ENCODE assay signal across 25 mouse cellular contexts in genomic region chr14:60217616-60218015, GRCm38 (mm10). TPM values are rescaled to one million over a fixed set of nuclear protein-coding genes. Genes with fewer than 3 reads are reported as not detected.
DNase-seq lines count a peak whose midpoint lies in the region; ATAC-seq and TF ChIP-seq lines count a peak whose summit lies in the region.
"Had no signal": no experiment of that assay in that cellular context is flagged by ENCODE, and none has a peak within 500 bp of the region (broad histone marks: within the 10 kb centered on the region; RNA-seq: fewer than 3 reads in every experiment).

No protein-coding gene starts in this region.

- H3K4me3 ChIP-seq in ES-Bruce4 (ENCODE audit: low read depth, low read length) = no peak overlapping the region
- no peak overlapping the region for H3K4me3 ChIP-seq in stomach, postnatal 0 days (ENCODE audit: low read depth, low read length)
- no peak overlapping the region for H3K4me3 ChIP-seq in midbrain, embryonic 15.5 days
- no peak overlapping the region for H3K4me3 ChIP-seq in kidney, adult 2 months (ENCODE audit: insufficient read depth, low read depth, low read length)
- no peak overlapping the region for H3K4me3 ChIP-seq in midbrain, embryonic 10.5 days
- H3K4me3 ChIP-seq: embryonic facial prominence, embryonic 10.5 days; embryonic facial prominence, embryonic 12.5 days; forebrain, embryonic 13.5 days; forebrain, embryonic 15.5 days had no signal

- peaks cover 9% of the 10 kb centered on the region for H3K36me3 ChIP-seq in ES-Bruce4 (ENCODE audit: control insufficient read depth, insufficient read depth, low read length, poor library complexity, severe bottlenecking)
- peaks cover 3% of the 10 kb centered on the region; the same call in 1 of the 2 replicates for H3K36me3 ChIP-seq in stomach, postnatal 0 days (ENCODE audit: control insufficient read depth, insufficient read depth, low read length)
- H3K36me3 ChIP-seq in midbrain, embryonic 15.5 days (replicated peaks) = peaks cover 9% of the 10 kb centered on the region; the same call in 1 of the 2 replicates
- H3K36me3 ChIP-seq in kidney, adult 2 months (ENCODE audit: control insufficient read depth, insufficient read depth, low read length) = peaks cover 4% of the 10 kb centered on the region; the same call in 1 of the 2 replicates
- H3K36me3 ChIP-seq in midbrain, embryonic 10.5 days = peaks cover 57% of the 10 kb centered on the region

- no peak overlapping the region for H3K9ac ChIP-seq in ES-Bruce4 (ENCODE audit: low read depth, poor library complexity, severe bottlenecking)
- H3K9ac ChIP-seq in stomach, postnatal 0 days (ENCODE audit: low read length) = no peak overlapping the region
- H3K9ac ChIP-seq in midbrain, embryonic 15.5 days = no peak overlapping the region
- H3K9ac ChIP-seq: embryonic facial prominence, embryonic 12.5 days; forebrain, embryonic 13.5 days; forebrain, embryonic 15.5 days had no signal

- peak; percentile 54; the same call in 1 of the 2 replicates for TF ChIP-seq EP300 in ES-Bruce4 (IDR thresholded peaks at IDR 0.05; ENCODE audit: insufficient read depth, low read depth, low read length)
- TF ChIP-seq EP300 in stomach, postnatal 0 days (optimal IDR thresholded peaks at IDR 0.05) = no peak

- DNase-seq in ES-CJ7 (ENCODE audit: low read depth, low spot score) (peak; percentile 77), R1 (ENCODE audit: low read depth, low spot score) (peak; percentile 74)
- DNase-seq in stomach, postnatal 0 days (ENCODE audit: low spot score) = peak; percentile 36
- DNase-seq in kidney, adult 2 months = no peak
- no peak for DNase-seq in midbrain, embryonic 10.5 days (ENCODE audit: low spot score)
- DNase-seq: adrenal gland, adult 2 months; adrenal gland, postnatal 10 days; adrenal gland, postnatal 25 days; cerebellum, adult 11 months; cerebellum, adult 18-20 months; cerebellum, adult 8-10 months; cerebellum, adult 9-11 months; cerebellum, postnatal 14 days; cerebellum, postnatal 36 days had no signal

- H3K9me3 ChIP-seq in ES-Bruce4 (replicated peaks; ENCODE audit: control insufficient read depth, insufficient read depth, low read length, poor library complexity, severe bottlenecking) = no peaks in the 10 kb centered on the region
- no peaks in the 10 kb centered on the region for H3K9me3 ChIP-seq in stomach, postnatal 0 days (ENCODE audit: control insufficient read depth, low read length)
- H3K9me3 ChIP-seq in midbrain, embryonic 15.5 days = no peaks in the 10 kb centered on the region
- no peaks in the 10 kb centered on the region for H3K9me3 ChIP-seq in midbrain, embryonic 10.5 days (replicated peaks)
- H3K9me3 ChIP-seq: embryonic facial prominence, embryonic 10.5 days; embryonic facial prominence, embryonic 12.5 days; forebrain, embryonic 13.5 days; forebrain, embryonic 15.5 days had no signal

- no peaks in the 10 kb centered on the region for H3K27me3 ChIP-seq in ES-Bruce4 (ENCODE audit: control insufficient read depth, insufficient read depth, low read length, poor library complexity, severe bottlenecking)
- no peaks in the 10 kb centered on the region for H3K27me3 ChIP-seq in stomach, postnatal 0 days (ENCODE audit: control insufficient read depth, insufficient read depth, low read length)
- no peaks in the 10 kb centered on the region for H3K27me3 ChIP-seq in midbrain, embryonic 15.5 days (replicated peaks)
- H3K27me3 ChIP-seq in kidney, adult 2 months (replicated peaks; ENCODE audit: control insufficient read depth, insufficient read depth, low read length) = no peaks in the 10 kb centered on the region
- no peaks in the 10 kb centered on the region for H3K27me3 ChIP-seq in midbrain, embryonic 10.5 days (ENCODE audit: low read depth, poor library complexity, severe bottlenecking)
- H3K27me3 ChIP-seq: CH12.LX; embryonic facial prominence, embryonic 12.5 days; forebrain, embryonic 13.5 days; forebrain, embryonic 15.5 days had no signal

- H3K4me2 ChIP-seq in stomach, postnatal 0 days (replicated peaks; ENCODE audit: low read depth) = no peak overlapping the region
- no peak overlapping the region for H3K4me2 ChIP-seq in midbrain, embryonic 15.5 days
- H3K4me2 ChIP-seq: embryonic facial prominence, embryonic 12.5 days; forebrain, embryonic 13.5 days; forebrain, embryonic 15.5 days had no signal

- peak; percentile 18; the same call in 1 of the 2 replicates for ATAC-seq in stomach, postnatal 0 days (ENCODE audit: low FRiP score, low TSS enrichment)
- ATAC-seq in midbrain, embryonic 15.5 days (replicated peaks) = no peak
- ATAC-seq: CD4-positive, CD25-positive, alpha-beta regulatory T cell, adult 4 months; forebrain, embryonic 13.5 days; forebrain, embryonic 15.5 days had no signal

- TF ChIP-seq CTCF in ES-Bruce4 (IDR thresholded peaks at IDR 0.05; ENCODE audit: low read depth, low read length) = no peak
- no peak for TF ChIP-seq CTCF in stomach, postnatal 0 days (IDR thresholded peaks at IDR 0.05; ENCODE audit: low read depth)
- no peak for TF ChIP-seq CTCF in kidney, adult 2 months (conservative IDR thresholded peaks at IDR 0.05; ENCODE audit: insufficient read depth, insufficient read length, low read depth, low read length)

- no peak for TF ChIP-seq POLR2A in ES-Bruce4 (IDR thresholded peaks at IDR 0.05; ENCODE audit: insufficient read depth, low read length)
- TF ChIP-seq POLR2A in kidney, adult 2 months (IDR thresholded peaks at IDR 0.05; ENCODE audit: low read depth, low read length) = no peak

- peaks cover 1% of the 10 kb centered on the region for H3K4me1 ChIP-seq in ES-Bruce4 (ENCODE audit: control insufficient read depth, insufficient read depth, low read length)
- H3K4me1 ChIP-seq in stomach, postnatal 0 days (replicated peaks; ENCODE audit: control insufficient read depth, insufficient read depth) = no peaks in the 10 kb centered on the region
- no peaks in the 10 kb centered on the region for H3K4me1 ChIP-seq in midbrain, embryonic 15.5 days
- no peaks in the 10 kb centered on the region for H3K4me1 ChIP-seq in kidney, adult 2 months (ENCODE audit: control insufficient read depth, insufficient read depth, low read length)
- H3K4me1 ChIP-seq in midbrain, embryonic 10.5 days = no peaks in the 10 kb centered on the region
- H3K4me1 ChIP-seq: embryonic facial prominence, embryonic 10.5 days; embryonic facial prominence, embryonic 12.5 days; forebrain, embryonic 13.5 days; forebrain, embryonic 15.5 days had no signal

- WGBS in stomach, postnatal 0 days = 91% methylated on average over 4 of the region's 4 CpGs
- WGBS in midbrain, embryonic 15.5 days = over 99% methylated on average over 4 of the region's 4 CpGs
- WGBS in kidney, adult 2 months = 98% methylated on average over 4 of the region's 4 CpGs
- 97% methylated on average over 4 of the region's 4 CpGs for WGBS in midbrain, embryonic 10.5 days

- peak overlapping the region; percentile 63 for H3K27ac ChIP-seq in ES-Bruce4 (ENCODE audit: insufficient read depth, low read length)
- no peak overlapping the region for H3K27ac ChIP-seq in stomach, postnatal 0 days (replicated peaks)
- no peak overlapping the region for H3K27ac ChIP-seq in midbrain, embryonic 15.5 days
- H3K27ac ChIP-seq in kidney, adult 2 months (ENCODE audit: insufficient read depth, low read depth, low read length) = no peak overlapping the region
- H3K27ac ChIP-seq in midbrain, embryonic 10.5 days (replicated peaks) = no peak overlapping the region
- H3K27ac ChIP-seq: embryonic facial prominence, embryonic 10.5 days; embryonic facial prominence, embryonic 12.5 days; forebrain, embryonic 13.5 days; forebrain, embryonic 15.5 days had no signal

RNA-seq across cellular contexts. Expression of gene Atp8a2, which starts 20.6 kb away (rescaled TPM):
- 1.1 and 1.7 TPM in 2 replicates for polyA plus RNA-seq in ES-Bruce4 (2011; ENCODE audit: insufficient read depth, insufficient read length, low read depth, missing spikeins)
- polyA plus RNA-seq in stomach, postnatal 0 days (2015; fragmentation: Nextera tagmentation; extraction: Ambion mirVana) = 6.3 and 7.0 TPM in 2 replicates
- polyA plus RNA-seq in midbrain, embryonic 15.5 days (2015; fragmentation: Nextera tagmentation; extraction: Ambion mirVana) = 46.7 and 49.6 TPM in 2 replicates
- 0.24 and 0.36 TPM in 2 replicates for polyA plus RNA-seq in kidney, adult 2 months (2012; rRNA removed)
- 2.5 and 5.2 TPM in 2 replicates for polyA plus RNA-seq in midbrain, embryonic 10.5 days (2016; fragmentation: Nextera tagmentation; extraction: Ambion mirVana)

RNA-seq across cellular contexts. Expression of gene Nupl1, which starts 33.6 kb away (rescaled TPM):
- not detected in 2 replicates for polyA plus RNA-seq in ES-Bruce4 (2011; ENCODE audit: insufficient read depth, insufficient read length, low read depth, missing spikeins)
- polyA plus RNA-seq in stomach, postnatal 0 days (2015; fragmentation: Nextera tagmentation; extraction: Ambion mirVana) = 0.06 and 0.13 TPM in 2 replicates
- polyA plus RNA-seq in midbrain, embryonic 15.5 days (2015; fragmentation: Nextera tagmentation; extraction: Ambion mirVana) = 0.09 and 0.12 TPM in 2 replicates
- polyA plus RNA-seq in kidney, adult 2 months (2012; rRNA removed) = 0.06 TPM in 1 of 2 replicates, not detected in the other
- polyA plus RNA-seq in midbrain, embryonic 10.5 days (2016; fragmentation: Nextera tagmentation; extraction: Ambion mirVana) = 0.09 TPM in 1 of 2 replicates, not detected in the other
- polyA plus RNA-seq: adrenal gland, adult 2 months; brain, embryonic 14.5 days; embryonic facial prominence, embryonic 10.5 days; embryonic facial prominence, embryonic 12.5 days; embryonic facial prominence, embryonic 14.5 days; forebrain, embryonic 11.5 days had no signal

RNA-seq across cellular contexts. Expression of gene Gm49336, which starts 33.7 kb away (rescaled TPM):
- polyA plus RNA-seq in ES-Bruce4 (2011; ENCODE audit: insufficient read depth, insufficient read length, low read depth, missing spikeins) = 85.2 and 91.3 TPM in 2 replicates
- 25.8 and 25.9 TPM in 2 replicates for polyA plus RNA-seq in stomach, postnatal 0 days (2015; fragmentation: Nextera tagmentation; extraction: Ambion mirVana)
- polyA plus RNA-seq in midbrain, embryonic 15.5 days (2015; fragmentation: Nextera tagmentation; extraction: Ambion mirVana) = 48.3 and 51.1 TPM in 2 replicates
- 8.6 and 9.0 TPM in 2 replicates for polyA plus RNA-seq in kidney, adult 2 months (2012; rRNA removed)
- 61.0 and 62.6 TPM in 2 replicates for polyA plus RNA-seq in midbrain, embryonic 10.5 days (2016; fragmentation: Nextera tagmentation; extraction: Ambion mirVana)

RNA-seq across cellular contexts. Expression of gene Mtmr6, which starts 47.4 kb away (rescaled TPM):
- 36.6 and 45.0 TPM in 2 replicates for polyA plus RNA-seq in ES-Bruce4 (2011; ENCODE audit: insufficient read depth, insufficient read length, low read depth, missing spikeins)
- 31.4 and 31.6 TPM in 2 replicates for polyA plus RNA-seq in stomach, postnatal 0 days (2015; fragmentation: Nextera tagmentation; extraction: Ambion mirVana)
- 55.3 and 58.6 TPM in 2 replicates for polyA plus RNA-seq in midbrain, embryonic 15.5 days (2015; fragmentation: Nextera tagmentation; extraction: Ambion mirVana)
- 20.6 and 23.3 TPM in 2 replicates for polyA plus RNA-seq in kidney, adult 2 months (2012; rRNA removed)
- 29.9 and 42.0 TPM in 2 replicates for polyA plus RNA-seq in midbrain, embryonic 10.5 days (2016; fragmentation: Nextera tagmentation; extraction: Ambion mirVana)

Comparison
In these comparisons a context has a peak if more than half of its experiments do, and no peak if none do; other contexts are left out.
1. DNase-seq: peak in ES-CJ7 (single experiment), R1 (single experiment) and stomach, postnatal 0 days (single experiment); none in kidney, adult 2 months (single experiment) and midbrain, embryonic 10.5 days (single experiment).